Mouse (Mus musculus) kidney, embryonic 16.5 days (tissue): ENCODE data around the gene Cetn3. TPM values are rescaled to one million over a fixed set of nuclear protein-coding genes. Genes with fewer than 3 reads are reported as not detected.

Source experiments
- ATAC-seq: fragments of 200-750 bp; cut with Nextera tagmentation; 2 replicates; pipeline ENCODE4 v1.8.0; 2017; ENCODE audit warnings: moderate TSS enrichment; ENCODE audit not compliant: low FRiP score, low TSS enrichment
- H3K27ac ChIP-seq: fragments of 300-500 bp; sonication (generic); 2 replicates; pipeline ENCODE4 v1.5.1; 2014; ENCODE audit warnings: low read length
- H3K27me3 ChIP-seq: fragments of 300-500 bp; sonication (generic); 2 replicates; pipeline ENCODE4 v1.6.1; 2014; ENCODE audit warnings: low read length, control low read depth, mixed read lengths; ENCODE audit not compliant: insufficient read depth
- H3K36me3 ChIP-seq: fragments of 300-500 bp; sonication (generic); 2 replicates; pipeline ENCODE4 v1.6.1; 2014; ENCODE audit warnings: low read length, control low read depth, mixed read lengths; ENCODE audit not compliant: insufficient read depth
- H3K4me1 ChIP-seq: fragments of 300-500 bp; sonication (generic); 2 replicates; pipeline ENCODE4 v1.6.1; 2014; ENCODE audit warnings: low read length, control low read depth, mixed read lengths; ENCODE audit not compliant: insufficient read depth
- H3K4me2 ChIP-seq: fragments of 300-500 bp; sonication (generic); replicated peaks from 2 replicates; pipeline ENCODE4 v1.6.1; 2014; ENCODE audit warnings: low read depth, low read length
- H3K4me3 ChIP-seq: fragments of 300-500 bp; sonication (generic); 2 replicates; pipeline ENCODE4 v1.5.1; 2014; ENCODE audit warnings: mild to moderate bottlenecking, low read length
- H3K9ac ChIP-seq: fragments of 300-500 bp; sonication (generic); replicated peaks from 2 replicates; pipeline ENCODE4 v1.6.1; 2014; ENCODE audit warnings: low read length
- H3K9me3 ChIP-seq: fragments of 300-500 bp; sonication (generic); 2 replicates; pipeline ENCODE4 v1.6.1; 2016; ENCODE audit warnings: low read length, control low read depth
- WGBS: fragments of 180-500 bp; shearing (Covaris S2); extraction: QIAGEN DNeasy Blood & Tissue Kit; methylation state at CpG from one replicate; pipeline ENCODE4 v1.1.7; 2014; 5-methylcytosine and 5-hydroxymethylcytosine counted together
- polyA plus RNA-seq: library from polyadenylated mRNA; unstranded; fragments of >200 nt; fragmentation: Nextera tagmentation; extraction: Ambion mirVana; gene quantifications from 2 replicates; pipeline ENCODE4 v1.2.1, GENCODE M21; 2015

Cetn3 gene
- 194 and 196 TPM in 2 replicates for polyA plus RNA-seq

GRCm38 (mm10) chr13:81782971-81783404, at the start of gene Cetn3:
Cetn3 (plus strand) TSS chr13:81783077.
- H3K27ac ChIP-seq: peak within 1 kb of the TSS; percentile 100
- no peaks in the 10 kb centered on the region for H3K27me3 ChIP-seq
- WGBS: 0% methylated on average over 29 of the region's 29 CpGs
- no peaks in the 10 kb centered on the region for H3K9me3 ChIP-seq
- peak within 1 kb of the TSS; percentile 87 for H3K4me3 ChIP-seq
- peak within 1 kb of the TSS; percentile 81 for H3K4me2 ChIP-seq
- H3K36me3 ChIP-seq: peaks cover 9% of the 10 kb centered on the region; the same call in 1 of the 2 replicates
- peaks cover 25% of the 10 kb centered on the region for H3K4me1 ChIP-seq
- peak within 1 kb of the TSS; percentile 92 for H3K9ac ChIP-seq
- ATAC-seq: peak; percentile 95

- Histone ChIP-seq H3K9me3 (no peaks in the 10 kb centered on the region), H3K27me3 (no peaks in the 10 kb centered on the region), H3K9ac (no peak overlapping the region), H3K4me1 (no peaks in the 10 kb centered on the region), H3K36me3 (no peaks in the 10 kb centered on the region), H3K27ac (no peak overlapping the region), H3K4me3 (no peak overlapping the region), H3K4me2 (no peak overlapping the region)
- 88% methylated on average over 5 of the region's 5 CpGs for WGBS
- no peak for ATAC-seq
These were observed 46.3 kb upstream of the Cetn3 start for GRCm38 (mm10) chr13:81736606-81737005.

GRCm38 (mm10) chr13:81740898-81741297, 42.0 kb upstream of the Cetn3 start:
- 45% methylated on average over 3 of the region's 3 CpGs for WGBS
- H3K27me3 ChIP-seq: no peaks in the 10 kb centered on the region
- no peak for ATAC-seq
- H3K4me1 ChIP-seq: no peaks in the 10 kb centered on the region
- no peak overlapping the region for H3K9ac ChIP-seq
- no peak overlapping the region for H3K4me2 ChIP-seq
- no peaks in the 10 kb centered on the region for H3K9me3 ChIP-seq
- H3K4me3 ChIP-seq: no peak overlapping the region
- no peak overlapping the region for H3K27ac ChIP-seq
- no peaks in the 10 kb centered on the region for H3K36me3 ChIP-seq

- H3K4me3 ChIP-seq: no peak overlapping the region
- H3K4me2 ChIP-seq: no peak overlapping the region
- no peaks in the 10 kb centered on the region for H3K4me1 ChIP-seq
- H3K9me3 ChIP-seq: 0 out of 2 replicates have a peak, but pooled peaks cover 2% of the 10 kb centered on the region
- no peak overlapping the region for H3K9ac ChIP-seq
- no peaks in the 10 kb centered on the region for H3K27me3 ChIP-seq
- H3K36me3 ChIP-seq: no peaks in the 10 kb centered on the region
- no peak overlapping the region for H3K27ac ChIP-seq
- WGBS: 51% methylated on average over 10 of the region's 10 CpGs
- no peak; the same call in 1 of the 2 replicates for ATAC-seq
These were observed 39.3 kb upstream of the Cetn3 start for GRCm38 (mm10) chr13:81743391-81744091.

- 33% methylated on average over 2 of the region's 2 CpGs for WGBS
- no peak for ATAC-seq
- H3K4me2 ChIP-seq: no peak overlapping the region
These were observed 38.8 kb upstream of the Cetn3 start for GRCm38 (mm10) chr13:81744092-81744396.

GRCm38 (mm10) chr13:81754878-81755277, 28.0 kb upstream of the Cetn3 start:
- no peaks in the 10 kb centered on the region for H3K36me3 ChIP-seq
- H3K27ac ChIP-seq: no peak overlapping the region
- no peak overlapping the region for H3K9ac ChIP-seq
- H3K9me3 ChIP-seq: no peaks in the 10 kb centered on the region
- no peaks in the 10 kb centered on the region for H3K27me3 ChIP-seq
- no peak for ATAC-seq
- H3K4me1 ChIP-seq: no peaks in the 10 kb centered on the region
- no peak overlapping the region for H3K4me3 ChIP-seq
- no peak overlapping the region for H3K4me2 ChIP-seq

More at GRCm38 (mm10) chr13:81744092-81744396, 38.8 kb upstream of the Cetn3 start:
- H3K4me1 ChIP-seq: no peaks in the 10 kb centered on the region
- no peak overlapping the region for H3K4me3 ChIP-seq
- no peaks in the 10 kb centered on the region for H3K27me3 ChIP-seq
- H3K36me3 ChIP-seq: no peaks in the 10 kb centered on the region
- no peak overlapping the region for H3K27ac ChIP-seq
- no peak overlapping the region for H3K9ac ChIP-seq
- 0 out of 2 replicates have a peak, but pooled peaks cover 2% of the 10 kb centered on the region for H3K9me3 ChIP-seq

GRCm38 (mm10) chr13:81755324-81755723, 27.6 kb upstream of the Cetn3 start:
- no peak overlapping the region for H3K4me2 ChIP-seq
- no peaks in the 10 kb centered on the region for H3K36me3 ChIP-seq
- H3K9me3 ChIP-seq: no peaks in the 10 kb centered on the region
- no peak overlapping the region for H3K4me3 ChIP-seq
- H3K27ac ChIP-seq: no peak overlapping the region
- no peaks in the 10 kb centered on the region for H3K27me3 ChIP-seq
- no peaks in the 10 kb centered on the region for H3K4me1 ChIP-seq
- 92% methylated on average over 1 of the region's 1 CpGs for WGBS
- no peak overlapping the region for H3K9ac ChIP-seq
- ATAC-seq: no peak

- ATAC-seq: no peak
- 72% methylated on average over 5 of the region's 5 CpGs for WGBS
- H3K4me2 ChIP-seq: no peak overlapping the region
These were observed 25.7 kb upstream of the Cetn3 start for GRCm38 (mm10) chr13:81757058-81757660.

GRCm38 (mm10) chr13:81760379-81760778, 22.5 kb upstream of the Cetn3 start:
- 35% methylated on average over 3 of the region's 3 CpGs for WGBS
- H3K4me1 ChIP-seq: no peaks in the 10 kb centered on the region

More at GRCm38 (mm10) chr13:81757058-81757660, 25.7 kb upstream of the Cetn3 start:
- Histone ChIP-seq H3K9ac (no peak overlapping the region), H3K27me3 (no peaks in the 10 kb centered on the region), H3K4me1 (no peaks in the 10 kb centered on the region), H3K9me3 (no peaks in the 10 kb centered on the region), H3K36me3 (no peaks in the 10 kb centered on the region), H3K4me3 (no peak overlapping the region), H3K27ac (no peak overlapping the region)

GRCm38 (mm10) chr13:81761566-81762186, 21.2 kb upstream of the Cetn3 start:
- ATAC-seq: no peak; the same call in 1 of the 2 replicates
- Histone ChIP-seq H3K4me2 (no peak overlapping the region), H3K4me1 (no peaks in the 10 kb centered on the region), H3K27ac (no peak overlapping the region), H3K4me3 (no peak overlapping the region), H3K27me3 (no peaks in the 10 kb centered on the region), H3K36me3 (no peaks in the 10 kb centered on the region), H3K9me3 (no peaks in the 10 kb centered on the region), H3K9ac (0 out of 2 replicates have a peak overlapping the region, but pooled peaks have one; percentile 22)
- 32% methylated on average over 14 of the region's 14 CpGs for WGBS

More at GRCm38 (mm10) chr13:81760379-81760778, 22.5 kb upstream of the Cetn3 start:
- no peak overlapping the region for H3K4me2 ChIP-seq
- ATAC-seq: peak; percentile 59; the same call in 1 of the 2 replicates
- H3K36me3 ChIP-seq: no peaks in the 10 kb centered on the region
- H3K27ac ChIP-seq: no peak overlapping the region
- no peaks in the 10 kb centered on the region for H3K27me3 ChIP-seq
- no peak overlapping the region for H3K9ac ChIP-seq
- no peaks in the 10 kb centered on the region for H3K9me3 ChIP-seq
- no peak overlapping the region for H3K4me3 ChIP-seq
